Mouse (Mus musculus): ENCODE data around the gene Dpp8.

- TF ChIP-seq USF1 (IDR thresholded peaks at IDR 0.05; ENCODE audit: low read depth), result no peak
- no peak for TF ChIP-seq POLR2A (IDR thresholded peaks at IDR 0.05; ENCODE audit: insufficient read length, low read depth)
- TF ChIP-seq REST (IDR thresholded peaks at IDR 0.05; ENCODE audit: insufficient read depth, insufficient read length), result no peak
- no peak for TF ChIP-seq POLR2AphosphoS2 (IDR thresholded peaks at IDR 0.05; ENCODE audit: insufficient read length, low read depth)
Measured at GRCm38 (mm10) chr9:65107893-65108292, 75.7 kb downstream of the Dpp8 start.
